Mouse (Mus musculus) mammary gland, adult 2 months (tissue): ENCODE results near the gene 1700013H16Rik. TPM values are rescaled to one million over a fixed set of nuclear protein-coding genes. Genes with fewer than 3 reads are reported as not detected.

Experiments used
- polyA plus RNA-seq: library from polyadenylated mRNA; depleted of rRNA; stranded (reverse); fragments of >200 nt; gene quantifications from 2 replicates; pipeline ENCODE4 v1.2.3, GENCODE M21; 2012; ENCODE audit warnings: low replicate concordance; rRNA removed

Gene 1700013H16Rik
- polyA plus RNA-seq, result not detected in 2 replicates

DNA sequence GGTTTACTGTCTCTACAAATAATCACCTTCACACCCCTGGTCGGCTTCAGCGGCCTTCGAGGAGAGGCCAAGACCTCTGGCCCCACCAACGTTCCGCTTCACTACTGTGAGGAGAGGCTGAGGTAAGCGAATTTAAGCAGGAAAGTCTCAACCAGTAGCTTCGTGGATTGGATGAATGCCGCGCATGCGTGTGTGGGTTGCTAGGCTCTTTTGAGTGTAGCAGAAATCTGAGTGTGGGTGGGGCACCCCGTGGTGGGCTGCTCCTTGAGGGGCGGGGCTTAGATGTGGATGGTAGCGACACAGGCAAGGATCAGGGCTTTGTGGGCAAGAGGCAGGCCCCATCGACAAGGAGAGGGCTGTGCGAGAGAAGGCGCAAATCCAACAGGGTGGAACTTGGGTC lies at the start of gene 1700013H16Rik:
1700013H16Rik (minus strand) TSS at position 96 of the 400 bp plus-strand sequence.

GRCm38 (mm10) chrX:53797519-53797918 lies 39.9 kb upstream of the 1700013H16Rik start, which contains the start of gene Xlr:
TSS of gene Xlr (minus strand) at chrX:53797706.

DNA sequence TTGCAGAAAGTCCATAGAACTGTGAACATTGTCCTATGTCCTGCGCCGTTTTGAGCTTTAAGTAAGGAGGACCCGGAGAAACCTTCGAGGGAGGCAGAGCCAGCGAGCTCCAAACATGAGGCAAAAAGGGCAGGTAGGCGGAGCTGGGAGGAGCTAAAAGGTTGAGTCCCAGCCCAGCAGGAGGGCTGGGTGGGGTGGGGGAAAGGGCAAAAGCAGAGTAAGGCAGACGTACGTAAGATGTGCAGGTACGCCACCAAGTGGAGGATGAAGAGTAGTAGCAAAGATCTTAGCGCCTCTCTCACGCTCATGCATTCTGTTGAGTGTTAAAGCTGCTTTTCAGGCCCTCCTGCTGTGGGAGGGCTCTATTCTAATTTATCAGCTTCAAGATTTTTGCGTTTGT lies 18.6 kb upstream of the 1700013H16Rik start, which contains the start of gene Zfp36l3:
Zfp36l3 (minus strand) TSS at position 119 of the 400 bp plus-strand sequence.

DNA sequence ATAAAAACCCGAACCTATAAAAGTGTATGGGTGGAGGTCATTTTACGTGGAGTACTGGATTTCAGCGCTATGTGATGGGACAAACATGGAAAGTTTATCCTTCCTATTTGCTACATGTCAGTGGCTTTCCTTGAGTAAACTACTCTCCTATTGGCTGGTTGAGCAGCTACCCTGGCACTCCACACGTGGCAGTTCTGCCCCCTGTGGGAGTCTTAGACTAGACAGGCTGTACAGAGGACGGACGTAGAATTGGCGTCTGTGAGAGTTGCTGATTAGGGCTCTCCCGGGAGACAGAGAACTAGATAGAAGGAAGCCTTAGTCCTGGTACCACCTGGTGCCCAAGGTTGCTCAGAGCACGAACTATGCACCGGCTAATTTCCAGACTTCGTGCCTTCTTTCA lies 33.0 kb downstream of the 1700013H16Rik start, which contains the start of gene 4930502E18Rik:
4930502E18Rik (plus strand) TSS at position 231 of the 400 bp plus-strand sequence.

Other genes starting within 250 kb of the 1700013H16Rik start
- gene Rtl8c, start 149.8 kb downstream of the 1700013H16Rik start, polyA plus RNA-seq, result 26.1 and 28.1 TPM in 2 replicates
- gene Gm14597, start 148.9 kb downstream of the 1700013H16Rik start, polyA plus RNA-seq, result not detected in 2 replicates
- gene Rtl8a, start 114.1 kb downstream of the 1700013H16Rik start, polyA plus RNA-seq, result 198 and 218 TPM in 2 replicates
- 197 and 210 TPM in 2 replicates for gene Rtl8b, start 87.4 kb downstream of the 1700013H16Rik start, polyA plus RNA-seq
- not detected in 2 replicates for gene 4930502E18Rik, start 33.0 kb downstream of the 1700013H16Rik start, polyA plus RNA-seq
- 0.12 and 0.13 TPM in 2 replicates for gene Zfp36l3, start 18.6 kb upstream of the 1700013H16Rik start, polyA plus RNA-seq
- gene Xlr, start 39.9 kb upstream of the 1700013H16Rik start, polyA plus RNA-seq, result 0.17 TPM in 1 of 2 replicates, not detected in the other